Mouse (Mus musculus): ENCODE measurements around the gene Zfp280b. TPM values are rescaled to one million over a fixed set of nuclear protein-coding genes. Genes with fewer than 3 reads are reported as not detected.
A peak's percentile ranks its signal among the peaks of the same experiment; 100 is the strongest.

Zfp280b gene
- total RNA-seq, 1 experiment = 31.6 TPM

DNA sequence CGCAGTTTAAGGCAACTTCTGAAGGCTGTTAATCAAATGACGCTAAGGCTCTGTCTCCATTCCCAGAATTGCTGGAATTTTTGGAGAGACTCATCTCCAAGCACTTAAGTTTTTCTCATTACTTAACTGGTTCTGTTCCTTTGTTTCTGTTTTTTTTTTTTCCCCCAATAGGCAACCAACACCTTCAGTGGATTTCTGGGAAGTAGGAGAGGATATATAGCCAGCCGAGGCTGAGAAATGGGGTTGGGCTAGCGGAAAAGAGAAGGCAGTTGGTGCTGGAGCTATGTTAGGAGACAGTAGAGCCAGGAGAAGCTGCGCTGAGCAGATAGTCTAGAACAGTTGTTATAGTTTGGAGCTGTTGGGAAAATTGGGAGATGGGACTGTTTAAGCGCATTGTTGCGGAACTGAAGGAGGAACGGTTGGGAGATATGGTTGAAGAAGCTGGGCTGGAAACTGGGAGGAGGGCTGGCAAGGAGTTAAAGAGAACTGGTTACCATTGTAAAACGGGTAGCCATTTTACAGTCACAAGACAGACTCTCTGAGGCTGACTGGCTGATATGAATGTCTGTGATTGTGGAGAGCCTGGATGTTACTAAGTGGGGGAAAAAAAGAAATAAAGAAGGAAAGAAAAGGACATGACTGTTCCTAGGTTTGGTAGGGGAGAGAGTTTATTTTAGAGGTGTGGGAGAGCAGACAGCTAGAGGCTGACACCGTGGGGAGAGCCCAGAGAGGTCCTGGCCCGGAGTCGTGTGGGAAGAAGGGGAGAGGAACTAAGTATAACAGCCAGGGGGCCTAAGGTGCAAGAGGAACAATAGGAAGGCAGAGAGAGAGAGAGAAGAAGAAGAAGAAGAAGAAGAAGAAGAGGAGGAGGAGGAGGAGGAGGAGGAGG lies 5.1 kb upstream of the Zfp280b start:
- H3K9me3 ChIP-seq (ENCODE audit: control insufficient read depth, insufficient read depth, low read depth, low read length) = no peaks in the 10 kb centered on the region
- no peak for DNase-seq (ENCODE audit: low read depth, low spot score)
- H3K9ac ChIP-seq (ENCODE audit: insufficient read depth, low read depth, low read length, poor library complexity, severe bottlenecking) = peak overlapping the region; percentile 86
- H3K4me3 ChIP-seq (ENCODE audit: insufficient read depth in 1 of 2, low read depth in 1 of 2, low read length in 2 of 2, poor library complexity in 1 of 2, severe bottlenecking in 1 of 2) = peak overlapping the region; percentile 41 to 75
- peaks cover 6 to 15% of the 10 kb centered on the region in 2 experiments; a peak in 3 of 4 replicates for H3K4me1 ChIP-seq (ENCODE audit: control insufficient read depth in 2 of 2, insufficient read depth in 2 of 2, low read length in 2 of 2, poor library complexity in 1 of 2)
- H3K27ac ChIP-seq (ENCODE audit: insufficient read depth, low read depth, low read length, poor library complexity, severe bottlenecking) = peak overlapping the region; percentile 98
- in situ Hi-C loops (cut with MboI; ENCODE audit: low sequenced_read_pairs in 2 of 2, unreplicated experiment in 2 of 2) = no loop called here
- H3K36me3 ChIP-seq (ENCODE audit: control insufficient read depth, insufficient read depth, low read length, poor library complexity, severe bottlenecking) = no peaks in the 10 kb centered on the region
- TF ChIP-seq ZC3H11A (IDR thresholded peaks at IDR 0.05; ENCODE audit: borderline replicate concordance, low read depth, low read length) (no peak), ZNF384 (IDR thresholded peaks at IDR 0.05; ENCODE audit: low read depth, low read length) (peak; percentile 82), CHD2 (IDR thresholded peaks at IDR 0.05; ENCODE audit: low read depth, low read length) (no peak), MAFK (IDR thresholded peaks at IDR 0.05; ENCODE audit: insufficient read depth, low read depth, low read length) (no peak), HCFC1 (IDR thresholded peaks at IDR 0.05; ENCODE audit: borderline replicate concordance, insufficient read depth, low read length) (no peak)

DNA sequence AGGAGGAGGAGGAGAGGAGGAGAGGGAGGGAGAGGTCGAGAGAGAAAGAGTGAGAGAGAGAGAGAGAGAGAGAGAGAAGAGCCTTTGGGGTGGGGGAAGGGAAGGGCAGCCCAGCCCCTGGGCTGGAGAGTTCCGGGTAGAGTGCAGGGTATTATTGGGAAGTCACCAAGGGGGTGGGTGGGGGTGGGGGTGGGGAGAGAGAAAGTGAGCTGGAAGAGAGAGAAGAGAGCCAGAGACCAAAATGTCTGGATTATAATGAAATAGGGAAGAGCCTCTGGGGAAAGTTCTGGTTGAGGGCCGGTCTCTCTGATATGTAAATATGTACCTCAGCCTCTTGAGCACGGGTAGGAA lies 4.5 kb upstream of the Zfp280b start:
- Histone ChIP-seq H3K4me3 (ENCODE audit: insufficient read depth in 1 of 2, low read depth in 1 of 2, low read length in 2 of 2, poor library complexity in 1 of 2, severe bottlenecking in 1 of 2) (peak overlapping the region in 1 of 2 experiments; percentile 46; a peak in 1 of 4 replicates), H3K36me3 (ENCODE audit: control insufficient read depth, insufficient read depth, low read length, poor library complexity, severe bottlenecking) (no peaks in the 10 kb centered on the region), H3K4me1 (ENCODE audit: control insufficient read depth in 2 of 2, insufficient read depth in 2 of 2, low read length in 2 of 2, poor library complexity in 1 of 2) (peaks cover 6 to 15% of the 10 kb centered on the region in 2 experiments; a peak in 3 of 4 replicates), H3K9me3 (ENCODE audit: control insufficient read depth, insufficient read depth, low read depth, low read length) (no peaks in the 10 kb centered on the region), H3K9ac (ENCODE audit: insufficient read depth, low read depth, low read length, poor library complexity, severe bottlenecking) (peak overlapping the region; percentile 65; the same call in 1 of the 2 replicates), H3K27ac (ENCODE audit: insufficient read depth, low read depth, low read length, poor library complexity, severe bottlenecking) (peak overlapping the region; percentile 98; the same call in 1 of the 2 replicates)
- DNase-seq (ENCODE audit: low read depth, low spot score) = no peak
- no peak for TF ChIP-seq HCFC1 (IDR thresholded peaks at IDR 0.05; ENCODE audit: borderline replicate concordance, insufficient read depth, low read length)
- TF ChIP-seq ZNF384 (IDR thresholded peaks at IDR 0.05; ENCODE audit: low read depth, low read length) = no peak
- no peak for TF ChIP-seq ZC3H11A (IDR thresholded peaks at IDR 0.05; ENCODE audit: borderline replicate concordance, low read depth, low read length)
- no peak for TF ChIP-seq MAFK (IDR thresholded peaks at IDR 0.05; ENCODE audit: insufficient read depth, low read depth, low read length)
- TF ChIP-seq CHD2 (IDR thresholded peaks at IDR 0.05; ENCODE audit: low read depth, low read length) = no peak
- in situ Hi-C loops (cut with MboI; ENCODE audit: low sequenced_read_pairs in 2 of 2, unreplicated experiment in 2 of 2) = no loop called here

GRCm38 (mm10) chr10:76028396-76028795 lies 4.1 kb upstream of the Zfp280b start:
- H3K4me3 ChIP-seq (ENCODE audit: insufficient read depth in 1 of 2, low read depth in 1 of 2, low read length in 2 of 2, poor library complexity in 1 of 2, severe bottlenecking in 1 of 2) = peak overlapping the region in 1 of 2 experiments; percentile 46; a peak in 2 of 4 replicates
- peak overlapping the region; percentile 98 for H3K27ac ChIP-seq (ENCODE audit: insufficient read depth, low read depth, low read length, poor library complexity, severe bottlenecking)
- DNase-seq (ENCODE audit: low read depth, low spot score) = no peak
- in situ Hi-C loops (cut with MboI; ENCODE audit: low sequenced_read_pairs in 2 of 2, unreplicated experiment in 2 of 2) = no loop called here
- peaks cover 6 to 15% of the 10 kb centered on the region in 2 experiments; a peak in 3 of 4 replicates for H3K4me1 ChIP-seq (ENCODE audit: control insufficient read depth in 2 of 2, insufficient read depth in 2 of 2, low read length in 2 of 2, poor library complexity in 1 of 2)
- H3K9ac ChIP-seq (ENCODE audit: insufficient read depth, low read depth, low read length, poor library complexity, severe bottlenecking) = peak overlapping the region; percentile 65; the same call in 1 of the 2 replicates
- TF ChIP-seq CHD2 (IDR thresholded peaks at IDR 0.05; ENCODE audit: low read depth, low read length) = no peak
- no peak for TF ChIP-seq MAFK (IDR thresholded peaks at IDR 0.05; ENCODE audit: insufficient read depth, low read depth, low read length)
- H3K36me3 ChIP-seq (ENCODE audit: control insufficient read depth, insufficient read depth, low read length, poor library complexity, severe bottlenecking) = no peaks in the 10 kb centered on the region
- no peaks in the 10 kb centered on the region for H3K9me3 ChIP-seq (ENCODE audit: control insufficient read depth, insufficient read depth, low read depth, low read length)

DNA sequence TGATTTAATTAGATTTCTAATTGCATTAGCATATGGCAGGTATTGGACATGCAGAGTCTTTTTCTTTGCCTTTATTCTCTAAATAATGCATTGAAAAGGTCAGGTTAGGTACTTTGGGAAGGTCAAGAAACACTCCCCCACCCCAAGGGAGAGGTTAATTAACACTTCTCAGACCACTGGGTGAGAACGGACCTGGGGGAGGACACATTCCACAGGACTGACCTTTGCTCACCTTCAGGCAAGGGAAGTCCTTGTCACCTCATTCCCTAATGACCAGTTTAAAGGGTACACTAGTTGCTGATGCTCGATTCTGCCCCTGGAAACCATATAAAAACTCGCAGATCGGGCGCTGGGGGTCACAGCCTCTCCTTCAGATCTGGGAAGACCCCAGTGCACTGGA lies 3.2 kb upstream of the Zfp280b start:
- H3K4me1 ChIP-seq (ENCODE audit: control insufficient read depth in 2 of 2, insufficient read depth in 2 of 2, low read length in 2 of 2, poor library complexity in 1 of 2) = peaks cover 8 to 15% of the 10 kb centered on the region in 2 experiments
- H3K4me3 ChIP-seq (ENCODE audit: insufficient read depth in 1 of 2, low read depth in 1 of 2, low read length in 2 of 2, poor library complexity in 1 of 2, severe bottlenecking in 1 of 2) = peak overlapping the region in 1 of 2 experiments; percentile 51; a peak in 2 of 4 replicates
- in situ Hi-C loops (cut with MboI; ENCODE audit: low sequenced_read_pairs in 2 of 2, unreplicated experiment in 2 of 2) = no loop called here
- no peaks in the 10 kb centered on the region for H3K36me3 ChIP-seq (ENCODE audit: control insufficient read depth, insufficient read depth, low read length, poor library complexity, severe bottlenecking)
- peak overlapping the region; percentile 40; the same call in 1 of the 2 replicates for H3K9ac ChIP-seq (ENCODE audit: insufficient read depth, low read depth, low read length, poor library complexity, severe bottlenecking)
- TF ChIP-seq ZC3H11A (IDR thresholded peaks at IDR 0.05; ENCODE audit: borderline replicate concordance, low read depth, low read length) = no peak
- no peak for TF ChIP-seq CHD2 (IDR thresholded peaks at IDR 0.05; ENCODE audit: low read depth, low read length)
- no peak for TF ChIP-seq ZNF384 (IDR thresholded peaks at IDR 0.05; ENCODE audit: low read depth, low read length)
- TF ChIP-seq HCFC1 (IDR thresholded peaks at IDR 0.05; ENCODE audit: borderline replicate concordance, insufficient read depth, low read length) = no peak
- no peak for TF ChIP-seq MAFK (IDR thresholded peaks at IDR 0.05; ENCODE audit: insufficient read depth, low read depth, low read length)
- H3K9me3 ChIP-seq (ENCODE audit: control insufficient read depth, insufficient read depth, low read depth, low read length) = no peaks in the 10 kb centered on the region
- DNase-seq (ENCODE audit: low read depth, low spot score) = no peak
- peak overlapping the region; percentile 98 for H3K27ac ChIP-seq (ENCODE audit: insufficient read depth, low read depth, low read length, poor library complexity, severe bottlenecking)

All from ES-E14 (cell line).